Mouse (Mus musculus) kidney, adult 9 months (tissue): ENCODE data around the gene Scgb1b30.
"Not testable (repeated sequence)": the region's sequence is repeated elsewhere in the genome, so short reads cannot be mapped to it uniquely, and the experiment has no call there.

Source experiments
- DNase-seq: peaks from one replicate; pipeline ENCODE4 v3.0.0; 2022

The Scgb1b30 gene

GRCm38 (mm10) chr7:34094911-34095481 is at the start of gene Scgb1b30:
Gene Scgb1b30 (plus strand): TSS chr7:34095431.
- no peak for DNase-seq

DNA sequence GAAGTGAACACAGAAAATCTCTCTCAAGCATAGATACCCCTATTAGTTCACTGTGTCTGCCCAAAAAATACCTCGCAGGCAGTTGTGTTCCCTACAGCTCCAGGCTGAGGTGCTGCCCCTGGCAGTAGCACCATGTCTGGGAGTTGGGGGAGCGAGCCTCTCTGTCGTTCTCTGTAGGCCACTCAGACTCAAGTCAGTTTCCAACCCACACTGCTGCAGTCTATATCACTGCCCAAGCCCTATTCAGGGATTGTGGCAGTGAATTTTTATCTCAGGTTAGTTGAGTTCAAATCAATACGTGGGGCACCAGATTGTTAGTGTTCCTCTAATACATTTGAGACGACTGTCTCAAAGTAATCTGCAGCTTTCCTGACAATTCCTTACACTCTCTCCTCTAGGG is 27.1 kb upstream of the Scgb1b30 start:
- not testable (repeated sequence) for DNase-seq

GRCm38 (mm10) chr7:34100002-34100401 is 4.8 kb downstream of the Scgb1b30 start:
- no peak for DNase-seq

- DNase-seq, result no peak
These were observed 6.0 kb downstream of the Scgb1b30 start for GRCm38 (mm10) chr7:34101276-34101675.

DNA sequence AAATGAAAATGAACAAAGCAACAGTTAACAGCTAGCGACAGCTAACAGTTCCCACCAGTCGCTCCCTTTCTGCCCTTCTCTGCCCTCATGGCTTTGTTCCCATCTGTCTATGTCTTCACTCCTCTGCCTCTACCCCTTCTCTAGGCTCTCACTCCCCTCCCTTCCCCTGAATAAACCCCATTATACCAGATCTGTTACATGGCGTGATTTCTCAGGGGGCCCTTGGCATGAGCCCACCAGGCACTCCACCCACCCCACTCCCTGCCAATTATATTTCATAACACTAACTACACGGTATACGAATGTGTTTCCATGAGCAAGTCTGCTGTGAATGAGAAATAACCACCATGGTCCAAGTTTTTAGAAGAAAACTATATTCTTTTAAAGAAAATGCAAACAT is 14.0 kb downstream of the Scgb1b30 start:
- no peak for DNase-seq

- no peak for DNase-seq
These were observed 21.4 kb downstream of the Scgb1b30 start for GRCm38 (mm10) chr7:34116601-34117000.

- not testable (repeated sequence) for DNase-seq
These were observed 25.4 kb downstream of the Scgb1b30 start for GRCm38 (mm10) chr7:34120636-34121035.

- no peak for DNase-seq
These were observed 27.9 kb downstream of the Scgb1b30 start for GRCm38 (mm10) chr7:34122987-34123720.

GRCm38 (mm10) chr7:34125346-34125745 is 30.1 kb downstream of the Scgb1b30 start:
- no peak for DNase-seq

DNA sequence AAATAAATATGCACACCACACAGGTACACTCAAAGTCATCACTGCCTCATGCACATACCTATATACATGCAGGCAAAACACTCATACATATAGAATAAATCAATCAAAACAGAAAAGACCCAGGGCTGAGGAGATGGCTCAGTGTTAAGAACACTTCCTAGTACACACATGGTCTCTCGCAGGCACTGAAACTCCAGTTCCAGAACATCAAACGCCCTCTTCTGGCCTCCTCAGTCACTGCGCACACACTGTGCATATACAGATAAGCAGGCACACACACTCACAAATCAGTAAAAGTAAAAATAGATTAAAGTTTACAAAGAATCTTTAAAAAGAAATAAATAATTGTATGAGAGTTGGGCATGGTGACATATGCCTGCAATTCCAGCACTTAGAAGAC is 31.1 kb downstream of the Scgb1b30 start:
- DNase-seq, result no peak

GRCm38 (mm10) chr7:34131118-34131517 is 35.9 kb downstream of the Scgb1b30 start:
- DNase-seq, result no peak

DNA sequence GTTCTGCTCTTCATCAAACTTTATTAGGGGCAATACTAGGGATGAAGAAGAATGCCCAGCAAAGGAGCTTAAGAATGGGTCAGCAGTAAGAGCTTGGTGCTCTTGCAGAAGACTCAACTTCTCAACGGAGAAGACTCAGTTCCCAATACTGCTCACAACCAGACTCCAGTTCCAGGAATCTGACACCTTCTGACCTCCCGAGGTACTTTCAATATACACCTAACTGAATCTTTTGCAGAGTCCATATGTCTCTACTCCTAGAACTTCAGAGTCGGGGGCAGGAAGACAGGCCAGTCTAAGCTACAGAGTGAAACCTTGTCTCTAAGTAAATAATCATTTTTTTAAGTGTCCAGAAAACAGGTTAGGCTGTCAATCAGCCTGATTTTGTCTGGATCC is 36.7 kb downstream of the Scgb1b30 start:
- no peak for DNase-seq

DNA sequence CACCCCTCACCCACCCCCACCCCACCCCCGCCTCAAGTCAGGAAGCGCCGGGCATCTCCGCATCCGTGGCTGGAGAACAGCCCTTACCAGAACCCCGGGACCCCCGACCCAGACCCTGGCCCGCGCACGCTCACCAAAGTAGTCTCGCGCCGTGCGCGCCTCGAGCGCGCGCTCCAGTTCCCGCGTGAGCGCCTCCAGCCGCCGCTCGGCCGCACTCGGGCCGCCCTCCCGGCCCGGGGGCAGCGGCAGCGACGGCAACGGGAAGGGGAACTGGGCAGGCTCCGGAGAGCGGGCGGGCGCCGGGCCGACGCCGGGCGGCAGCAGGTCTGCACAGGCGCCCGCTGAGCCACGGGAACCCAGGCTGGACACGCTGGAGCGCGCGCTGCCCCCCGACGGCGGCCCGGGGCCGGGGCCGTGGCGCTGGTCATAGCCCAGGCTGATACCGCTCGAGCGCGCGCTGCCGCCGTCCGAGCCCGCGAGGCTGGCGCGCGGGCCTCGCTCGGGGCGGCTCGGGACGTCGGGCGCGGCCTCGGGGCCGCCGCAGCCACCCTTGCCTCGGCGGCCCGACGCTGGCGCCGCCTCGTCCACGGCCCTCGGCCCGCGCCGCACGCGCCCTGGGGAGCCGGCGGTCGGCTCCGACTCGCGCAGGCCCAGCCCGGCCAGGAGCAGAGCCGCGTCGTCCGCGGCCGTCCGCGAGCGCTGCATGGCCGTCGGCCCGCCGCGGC is 37.3 kb downstream of the Scgb1b30 start:
- peak; percentile 17 for DNase-seq

DNA sequence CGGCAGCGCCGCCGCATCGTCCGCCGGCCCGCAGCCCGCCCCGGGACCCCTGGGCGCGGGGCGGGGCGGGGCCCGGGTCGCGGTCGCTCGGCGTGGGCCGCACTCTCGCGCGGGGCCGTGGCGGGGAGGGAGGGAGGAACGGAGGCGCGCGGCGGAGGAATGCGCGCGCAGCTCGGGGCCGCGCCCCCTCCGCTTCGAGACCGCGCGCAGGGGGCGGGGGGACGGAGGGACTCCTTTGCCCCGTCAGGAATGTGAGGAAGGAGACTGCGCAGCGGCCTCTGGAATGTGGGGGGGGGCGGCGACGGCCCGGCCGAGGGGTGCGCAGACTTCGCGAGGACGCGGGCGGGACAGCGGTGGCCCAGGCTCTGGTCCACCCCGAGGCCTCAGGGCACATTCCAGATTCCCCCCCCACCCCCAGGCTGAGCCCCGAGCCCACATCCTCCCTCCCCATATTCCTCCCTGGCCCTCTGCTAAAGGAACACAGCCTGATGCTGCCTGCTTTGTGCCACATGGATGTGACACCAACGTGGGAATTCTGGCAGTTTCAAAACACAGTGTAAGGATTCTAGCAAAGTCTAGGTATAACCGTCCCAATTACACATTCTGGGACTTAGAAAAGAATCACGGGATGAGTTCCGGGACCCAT is 38.0 kb downstream of the Scgb1b30 start, which contains the start of gene Wtip:
Wtip (minus strand) TSS at position 152 of the 646 bp plus-strand sequence.
- peak; percentile 77 for DNase-seq

GRCm38 (mm10) chr7:34134336-34134735 is 39.1 kb downstream of the Scgb1b30 start:
- no peak for DNase-seq

GRCm38 (mm10) chr7:34139493-34139892 is 44.3 kb downstream of the Scgb1b30 start:
- no peak for DNase-seq

GRCm38 (mm10) chr7:34141123-34141522 is 45.9 kb downstream of the Scgb1b30 start:
- no peak for DNase-seq

- DNase-seq, result no peak
These were observed 52.0 kb downstream of the Scgb1b30 start for GRCm38 (mm10) chr7:34147193-34147592.
